Mouse (Mus musculus) hindbrain, embryonic 14.5 days (tissue): Measurements from ENCODE around the gene Rhoj. TPM values are rescaled to one million over a fixed set of nuclear protein-coding genes. Genes with fewer than 3 reads are reported as not detected.
"Not testable (repeated sequence)": the region's sequence is repeated elsewhere in the genome, so short reads cannot be mapped to it uniquely, and the experiment has no call there.

Source experiments
- ATAC-seq: fragments of 200-750 bp; cut with Nextera tagmentation; 2 replicates; pipeline ENCODE4 v1.8.0; 2017; ENCODE audit warnings: moderate number of reproducible peaks, mild to moderate bottlenecking, moderate TSS enrichment, moderate library complexity; ENCODE audit not compliant: low FRiP score
- DNase-seq: peaks from one replicate; pipeline ENCODE4 v3.0.0-alpha.2; 2015; ENCODE audit warnings: low spot score
- H3K27ac ChIP-seq: fragments of 300-500 bp; sonication (generic); 2 replicates; pipeline ENCODE4 v1.5.1; 2014; ENCODE audit warnings: mild to moderate bottlenecking, moderate library complexity
- H3K27me3 ChIP-seq: fragments of 300-500 bp; sonication (generic); 2 replicates; pipeline ENCODE4 v1.6.1; 2014; ENCODE audit warnings: mild to moderate bottlenecking, low read length, mixed read lengths; ENCODE audit not compliant: control insufficient read depth, insufficient read depth
- H3K36me3 ChIP-seq: fragments of 300-500 bp; sonication (generic); replicated peaks from 2 replicates; pipeline ENCODE4 v1.6.1; 2014; ENCODE audit not compliant: control insufficient read depth, insufficient read depth
- H3K4me1 ChIP-seq: fragments of 300-500 bp; sonication (generic); replicated peaks from 2 replicates; pipeline ENCODE4 v1.6.1; 2014; ENCODE audit warnings: antibody characterized with exemption, low read length, mixed read lengths; ENCODE audit not compliant: control insufficient read depth, insufficient read depth
- H3K4me2 ChIP-seq: fragments of 300-500 bp; sonication (generic); replicated peaks from 2 replicates; pipeline ENCODE4 v1.6.1; 2014; ENCODE audit warnings: mild to moderate bottlenecking, moderate library complexity
- H3K4me3 ChIP-seq: fragments of 300-500 bp; sonication (generic); replicated peaks from 2 replicates; pipeline ENCODE4 v1.5.1; 2014; ENCODE audit warnings: mild to moderate bottlenecking, low read length
- H3K9ac ChIP-seq: fragments of 300-500 bp; sonication (generic); 2 replicates; pipeline ENCODE4 v1.6.1; 2014
- H3K9me3 ChIP-seq: fragments of 300-500 bp; sonication (generic); 2 replicates; pipeline ENCODE4 v1.6.1; 2016; ENCODE audit warnings: low read length; ENCODE audit not compliant: control insufficient read depth
- WGBS: fragments of 180-500 bp; shearing (Covaris S2); extraction: QIAGEN DNeasy Blood & Tissue Kit; methylation state at CpG from one replicate; pipeline ENCODE4 v1.1.7; 2014; 5-methylcytosine and 5-hydroxymethylcytosine counted together
- polyA plus RNA-seq: library from polyadenylated mRNA; unstranded; fragments of >200 nt; fragmentation: Nextera tagmentation; extraction: Ambion mirVana; gene quantifications from 2 replicates; pipeline ENCODE4 v1.2.1, GENCODE M21; 2014

The Rhoj gene
- polyA plus RNA-seq, 1 experiment from 2014 or later: 28.3 TPM

GRCm38 (mm10) chr12:75329188-75329587 lies 21.1 kb downstream of the Rhoj start:
- H3K27me3 ChIP-seq: no peaks in the 10 kb centered on the region
- H3K9ac ChIP-seq: no peak overlapping the region
- H3K27ac ChIP-seq: no peak overlapping the region
- WGBS: 93% methylated on average over 2 of the region's 2 CpGs
- no peaks in the 10 kb centered on the region for H3K4me1 ChIP-seq
- ATAC-seq (no peak), DNase-seq (no peak)
- H3K36me3 ChIP-seq: no peaks in the 10 kb centered on the region
- no peak overlapping the region for H3K4me3 ChIP-seq
- no peak overlapping the region for H3K4me2 ChIP-seq
- H3K9me3 ChIP-seq: no peaks in the 10 kb centered on the region

DNA sequence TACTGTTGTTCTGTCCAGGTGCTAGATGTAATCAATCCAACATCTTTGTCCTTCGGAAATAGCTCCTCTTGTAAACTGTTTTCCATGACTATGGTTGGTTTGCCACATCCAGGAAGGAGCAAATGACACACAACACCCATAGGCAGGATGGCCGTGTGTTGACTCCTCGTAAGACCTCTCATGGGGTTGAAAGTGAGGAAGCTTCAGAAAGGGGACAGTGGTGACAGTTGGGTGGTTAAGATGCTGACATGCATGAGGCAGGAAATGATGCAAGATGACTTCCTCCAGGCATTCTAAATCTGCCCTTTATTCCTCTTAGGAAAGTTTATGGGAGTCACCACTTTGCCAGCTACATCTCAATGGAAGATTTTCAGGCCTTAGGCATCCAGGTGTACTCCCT lies 31.8 kb downstream of the Rhoj start:
- no peak for DNase-seq
- Histone ChIP-seq H3K27ac (no peak overlapping the region), H3K27me3 (no peaks in the 10 kb centered on the region), H3K9me3 (no peaks in the 10 kb centered on the region), H3K9ac (no peak overlapping the region), H3K4me3 (no peak overlapping the region), H3K4me1 (no peaks in the 10 kb centered on the region), H3K4me2 (no peak overlapping the region), H3K36me3 (no peaks in the 10 kb centered on the region)
- 91% methylated on average over 3 of the region's 3 CpGs for WGBS
- ATAC-seq: no peak

- no peak overlapping the region for H3K27ac ChIP-seq
- no peaks in the 10 kb centered on the region for H3K36me3 ChIP-seq
- ATAC-seq: no peak
- WGBS: 90% methylated on average over 7 of the region's 7 CpGs
- H3K4me3 ChIP-seq: no peak overlapping the region
- no peak overlapping the region for H3K9ac ChIP-seq
- H3K4me1 ChIP-seq: no peaks in the 10 kb centered on the region
- no peaks in the 10 kb centered on the region for H3K27me3 ChIP-seq
- H3K4me2 ChIP-seq: no peak overlapping the region
- no peaks in the 10 kb centered on the region for H3K9me3 ChIP-seq
- no peak for DNase-seq
These were observed 32.2 kb downstream of the Rhoj start for GRCm38 (mm10) chr12:75340331-75340730.

- ATAC-seq (no peak), DNase-seq (no peak)
- H3K4me3 ChIP-seq: no peak overlapping the region
- no peaks in the 10 kb centered on the region for H3K4me1 ChIP-seq
- H3K9me3 ChIP-seq: no peaks in the 10 kb centered on the region
- no peak overlapping the region for H3K27ac ChIP-seq
- 82% methylated on average over 7 of the region's 7 CpGs for WGBS
- H3K9ac ChIP-seq: no peak overlapping the region
- no peak overlapping the region for H3K4me2 ChIP-seq
- H3K27me3 ChIP-seq: no peaks in the 10 kb centered on the region
- H3K36me3 ChIP-seq: no peaks in the 10 kb centered on the region
These were observed 40.4 kb downstream of the Rhoj start for GRCm38 (mm10) chr12:75348551-75348950.

- H3K9me3 ChIP-seq, H3K36me3 ChIP-seq, H3K4me1 ChIP-seq, H3K4me2 ChIP-seq, ATAC-seq, H3K4me3 ChIP-seq, H3K27me3 ChIP-seq, H3K9ac ChIP-seq, DNase-seq, H3K27ac ChIP-seq: not testable (repeated sequence)
- 84% methylated on average over 5 of the region's 5 CpGs for WGBS
These were observed 41.4 kb downstream of the Rhoj start for GRCm38 (mm10) chr12:75349537-75349936.

DNA sequence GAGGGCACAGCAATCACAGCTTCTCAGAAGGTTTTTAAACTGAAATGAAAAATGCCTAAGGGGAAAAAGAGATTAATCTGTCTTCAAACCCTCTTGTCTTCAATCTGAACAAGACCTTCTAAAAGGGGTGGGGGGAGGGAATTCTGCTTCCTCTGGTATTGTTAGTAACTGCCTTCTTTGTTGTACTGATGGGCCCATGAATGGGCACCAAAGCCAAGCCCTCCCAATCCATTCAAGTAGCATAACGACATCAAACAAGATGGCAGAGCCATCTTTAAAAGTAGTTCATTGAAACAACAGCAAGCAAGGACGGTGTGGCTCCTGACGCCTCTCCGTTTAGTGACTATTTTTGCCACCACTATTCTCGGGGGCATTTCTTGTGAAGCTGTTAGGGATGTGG lies 42.6 kb downstream of the Rhoj start:
- no peak for ATAC-seq
- WGBS: 72% methylated on average over 5 of the region's 5 CpGs
- H3K27ac ChIP-seq: no peak overlapping the region
- H3K9ac ChIP-seq: no peak overlapping the region
- no peak overlapping the region for H3K4me2 ChIP-seq
- H3K4me1 ChIP-seq: no peaks in the 10 kb centered on the region
- no peaks in the 10 kb centered on the region for H3K9me3 ChIP-seq
- H3K27me3 ChIP-seq: no peaks in the 10 kb centered on the region
- no peaks in the 10 kb centered on the region for H3K36me3 ChIP-seq
- H3K4me3 ChIP-seq: no peak overlapping the region
- DNase-seq: no peak

GRCm38 (mm10) chr12:75351846-75352245 lies 43.7 kb downstream of the Rhoj start:
- no peaks in the 10 kb centered on the region for H3K4me1 ChIP-seq
- H3K4me2 ChIP-seq: no peak overlapping the region
- H3K4me3 ChIP-seq: no peak overlapping the region
- no peak for DNase-seq
- no peak overlapping the region for H3K9ac ChIP-seq
- no peak for ATAC-seq
- 74% methylated on average over 7 of the region's 7 CpGs for WGBS
- H3K27me3 ChIP-seq: no peaks in the 10 kb centered on the region
- H3K9me3 ChIP-seq: no peaks in the 10 kb centered on the region
- no peak overlapping the region for H3K27ac ChIP-seq
- no peaks in the 10 kb centered on the region for H3K36me3 ChIP-seq

GRCm38 (mm10) chr12:75352410-75352809 lies 44.3 kb downstream of the Rhoj start:
- ATAC-seq (no peak), DNase-seq (no peak)
- H3K27ac ChIP-seq: no peak overlapping the region
- no peak overlapping the region for H3K4me3 ChIP-seq
- no peaks in the 10 kb centered on the region for H3K4me1 ChIP-seq
- H3K9me3 ChIP-seq: no peaks in the 10 kb centered on the region
- no peaks in the 10 kb centered on the region for H3K27me3 ChIP-seq
- WGBS: 59% methylated on average over 6 of the region's 6 CpGs
- H3K9ac ChIP-seq: no peak overlapping the region
- H3K4me2 ChIP-seq: no peak overlapping the region
- H3K36me3 ChIP-seq: no peaks in the 10 kb centered on the region

GRCm38 (mm10) chr12:75354354-75354753 lies 46.2 kb downstream of the Rhoj start:
- no peaks in the 10 kb centered on the region for H3K9me3 ChIP-seq
- no peak overlapping the region for H3K4me3 ChIP-seq
- H3K36me3 ChIP-seq: no peaks in the 10 kb centered on the region
- no peak overlapping the region for H3K27ac ChIP-seq
- no peak overlapping the region for H3K9ac ChIP-seq
- H3K4me2 ChIP-seq: no peak overlapping the region
- no peak for ATAC-seq
- WGBS: 68% methylated on average over 7 of the region's 7 CpGs
- H3K27me3 ChIP-seq: no peaks in the 10 kb centered on the region
- no peaks in the 10 kb centered on the region for H3K4me1 ChIP-seq
- no peak for DNase-seq

DNA sequence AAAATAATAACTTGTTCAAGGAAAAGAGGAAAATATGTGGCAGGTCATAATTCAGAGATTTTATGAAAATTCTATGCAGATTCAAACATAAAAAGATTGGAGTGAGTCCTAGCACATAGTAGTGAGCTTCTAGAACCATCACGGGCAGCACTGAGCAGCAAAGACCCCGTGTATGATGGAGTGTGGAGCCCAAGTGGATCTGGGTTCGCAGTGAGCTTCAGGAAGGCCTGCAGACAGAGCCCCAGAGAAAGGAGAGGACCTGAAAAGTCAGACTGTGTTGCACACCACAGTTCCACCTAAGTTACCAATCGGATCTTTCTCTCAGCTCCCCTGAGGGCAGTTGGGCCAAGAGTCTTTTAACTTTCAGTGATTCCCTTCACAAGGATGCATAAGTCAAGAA lies 49.7 kb downstream of the Rhoj start:
- no peak for DNase-seq
- no peak overlapping the region for H3K9ac ChIP-seq
- no peak for ATAC-seq
- H3K27me3 ChIP-seq: no peaks in the 10 kb centered on the region
- H3K9me3 ChIP-seq: no peaks in the 10 kb centered on the region
- no peak overlapping the region for H3K27ac ChIP-seq
- H3K4me1 ChIP-seq: 0 out of 2 replicates have a peak, but pooled peaks cover 6% of the 10 kb centered on the region
- H3K4me3 ChIP-seq: no peak overlapping the region
- no peaks in the 10 kb centered on the region for H3K36me3 ChIP-seq
- no peak overlapping the region for H3K4me2 ChIP-seq
- 86% methylated on average over 4 of the region's 4 CpGs for WGBS
